Mouse (Mus musculus) bone marrow macrophage, adult 2 months (primary cell): ENCODE results near the gene Morc2b.

ENCODE experiments used
- CTCF ChIP-seq: IDR thresholded peaks from 2 replicates; pipeline ENCODE4 v1.5.1; 2012; ENCODE audit warnings: low read depth, mild to moderate bottlenecking, low read length, moderate library complexity
- POLR2A ChIP-seq: IDR thresholded peaks from 2 replicates; pipeline ENCODE4 v1.6.1; 2012; ENCODE audit warnings: mild to moderate bottlenecking, low read depth, low read length, borderline replicate concordance

GRCm38 (mm10) chr17:33067958-33068357, 71.5 kb downstream of the Morc2b start, which contains the start of gene 4921501E09Rik:
- TF ChIP-seq CTCF = no peak
- TF ChIP-seq POLR2A = no peak
